Mouse (Mus musculus): ENCODE results near the gene Gtf3c6. TPM values are rescaled to one million over a fixed set of nuclear protein-coding genes. Genes with fewer than 3 reads are reported as not detected.
A peak's percentile ranks its signal among the peaks of the same experiment; 100 is the strongest.

The Gtf3c6 gene
- polyA plus RNA-seq, 1 experiment from 2014 or later, result 151 TPM

DNA sequence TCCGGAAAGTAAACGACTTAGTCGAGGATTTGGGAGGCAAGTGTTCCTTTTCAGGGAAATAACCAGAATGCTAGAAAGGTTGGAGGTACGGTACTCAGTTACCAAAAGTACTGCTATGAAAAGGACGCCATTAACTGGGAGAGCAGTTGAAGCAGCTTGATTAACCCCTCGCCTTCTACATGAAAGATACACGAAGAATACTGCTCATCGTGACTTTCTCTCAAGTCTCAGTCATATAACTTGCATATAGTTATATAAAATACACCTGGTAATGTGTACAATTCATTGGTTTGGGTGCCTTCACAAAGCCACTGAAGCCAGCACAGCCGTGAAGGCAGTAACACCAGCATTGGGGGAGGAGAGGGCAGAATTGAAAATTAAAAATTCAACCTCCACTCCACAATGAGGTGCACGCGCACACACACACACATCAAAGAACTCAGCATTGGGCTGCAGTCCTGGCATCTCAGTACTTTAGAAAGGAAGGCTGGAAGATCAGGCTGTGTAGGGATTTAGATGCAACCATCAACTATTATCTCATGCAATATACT is 10.7 kb downstream of the Gtf3c6 start:
- Histone ChIP-seq H3K4me2 (replicated peaks; ENCODE audit: low read depth, low read length) (peak overlapping the region; percentile 65), H3K4me1 (replicated peaks; ENCODE audit: control insufficient read depth, insufficient read depth, low read length) (no peaks in the 10 kb centered on the region), H3K27ac (ENCODE audit: low read depth, low read length) (peak overlapping the region; percentile 44), H3K27me3 (ENCODE audit: control insufficient read depth, insufficient read depth, low read length) (no peaks in the 10 kb centered on the region), H3K36me3 (ENCODE audit: control insufficient read depth, insufficient read depth, low read length) (peaks cover 8% of the 10 kb centered on the region; the same call in 1 of the 2 replicates), H3K4me3 (ENCODE audit: low read depth, low read length) (peak overlapping the region; percentile 77), H3K9me3 (ENCODE audit: control insufficient read depth, low read length) (no peaks in the 10 kb centered on the region), H3K9ac (ENCODE audit: low read depth, low read length) (no peak overlapping the region)
- ATAC-seq (ENCODE audit: low FRiP score), result peak; percentile 63
- 34% methylated on average over 11 of the region's 11 CpGs for WGBS
- no peak for DNase-seq (ENCODE audit: low spot score)

DNA sequence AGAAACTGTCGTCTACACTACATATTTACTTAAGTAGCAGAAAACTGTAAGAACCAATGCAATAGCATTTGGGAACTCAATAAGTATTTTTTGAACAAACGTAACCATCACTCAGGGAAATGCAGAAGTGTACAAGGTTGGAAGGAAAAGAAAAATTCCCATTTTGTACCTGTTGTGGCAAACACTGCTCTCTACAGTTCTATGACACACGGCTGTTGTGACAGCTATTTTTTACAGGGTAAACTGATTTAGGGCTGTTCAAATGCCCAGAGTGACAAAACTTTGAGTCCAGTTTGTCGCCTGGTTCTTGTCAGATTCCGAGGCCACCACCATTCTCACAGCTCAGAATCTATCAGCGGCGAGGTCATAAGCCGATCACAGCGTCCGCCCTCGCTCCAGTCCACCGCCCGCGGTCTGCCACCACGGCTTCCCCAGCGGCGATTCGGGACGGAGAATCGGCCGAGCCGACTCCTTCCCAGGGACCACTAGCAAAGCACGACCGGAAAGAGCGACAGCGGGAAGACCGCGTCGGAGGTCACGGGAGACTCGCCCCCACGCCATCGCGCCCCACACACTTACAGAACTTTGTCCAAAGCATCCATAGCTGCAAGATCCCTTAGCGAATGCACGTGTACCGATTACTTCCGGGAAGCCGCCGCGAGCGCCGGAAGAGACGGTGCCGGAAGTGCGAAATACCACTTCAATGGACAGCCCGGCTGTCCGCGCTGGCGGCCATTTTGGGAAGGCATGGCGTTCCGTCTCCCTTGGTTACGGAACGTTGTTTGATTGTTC is 11.3 kb downstream of the Gtf3c6 start, which contains the start of gene Rpf2:
Gene Rpf2, minus strand, starts transcription at position 663 of the 792 bp plus-strand sequence.
- Histone ChIP-seq H3K4me3 (ENCODE audit: low read depth, low read length) (peak within 1 kb of the TSS; percentile 77), H3K4me1 (replicated peaks; ENCODE audit: control insufficient read depth, insufficient read depth, low read length) (no peaks in the 10 kb centered on the region), H3K9me3 (ENCODE audit: control insufficient read depth, low read length) (no peaks in the 10 kb centered on the region), H3K9ac (ENCODE audit: low read depth, low read length) (peak within 1 kb of the TSS; percentile 76), H3K4me2 (replicated peaks; ENCODE audit: low read depth, low read length) (peak within 1 kb of the TSS; percentile 65), H3K27me3 (ENCODE audit: control insufficient read depth, insufficient read depth, low read length) (no peaks in the 10 kb centered on the region), H3K36me3 (ENCODE audit: control insufficient read depth, insufficient read depth, low read length) (peaks cover 8% of the 10 kb centered on the region; the same call in 1 of the 2 replicates), H3K27ac (ENCODE audit: low read depth, low read length) (peak within 1 kb of the TSS; percentile 44)
- peak; percentile 93 for ATAC-seq (ENCODE audit: low FRiP score)
- DNase-seq (ENCODE audit: low spot score), result peak; percentile 92
- WGBS, result 1% methylated on average over 54 of the region's 54 CpGs

DNA sequence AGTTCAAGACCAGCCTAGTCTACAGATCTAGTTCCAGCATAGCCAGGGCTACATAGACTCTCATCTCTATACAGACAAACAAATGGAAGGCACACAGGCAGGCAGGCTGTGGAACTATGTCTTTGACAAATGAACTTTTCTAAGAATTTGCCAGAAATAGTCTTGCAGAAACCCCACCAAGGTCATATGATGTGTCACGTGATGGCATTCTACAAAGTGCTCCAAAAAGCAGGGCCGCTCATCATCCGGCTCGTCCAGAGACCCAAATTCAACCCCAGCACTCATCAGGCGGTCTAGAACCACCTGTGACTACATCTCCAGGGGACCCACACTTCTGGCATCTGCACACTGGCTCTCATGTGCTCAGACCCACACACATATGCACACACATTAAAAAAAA is 20.1 kb downstream of the Gtf3c6 start:
- Histone ChIP-seq H3K4me1 (replicated peaks; ENCODE audit: control insufficient read depth, insufficient read depth, low read length) (no peaks in the 10 kb centered on the region), H3K9me3 (ENCODE audit: control insufficient read depth, low read length) (no peaks in the 10 kb centered on the region), H3K27me3 (ENCODE audit: control insufficient read depth, insufficient read depth, low read length) (no peaks in the 10 kb centered on the region), H3K9ac (ENCODE audit: low read depth, low read length) (no peak overlapping the region), H3K4me3 (ENCODE audit: low read depth, low read length) (no peak overlapping the region), H3K4me2 (replicated peaks; ENCODE audit: low read depth, low read length) (no peak overlapping the region), H3K36me3 (ENCODE audit: control insufficient read depth, insufficient read depth, low read length) (0 out of 2 replicates have a peak, but pooled peaks cover 6% of the 10 kb centered on the region), H3K27ac (ENCODE audit: low read depth, low read length) (no peak overlapping the region)
- 96% methylated on average over 5 of the region's 5 CpGs for WGBS
- DNase-seq (ENCODE audit: low spot score), result no peak
- no peak for ATAC-seq (ENCODE audit: low FRiP score)

DNA sequence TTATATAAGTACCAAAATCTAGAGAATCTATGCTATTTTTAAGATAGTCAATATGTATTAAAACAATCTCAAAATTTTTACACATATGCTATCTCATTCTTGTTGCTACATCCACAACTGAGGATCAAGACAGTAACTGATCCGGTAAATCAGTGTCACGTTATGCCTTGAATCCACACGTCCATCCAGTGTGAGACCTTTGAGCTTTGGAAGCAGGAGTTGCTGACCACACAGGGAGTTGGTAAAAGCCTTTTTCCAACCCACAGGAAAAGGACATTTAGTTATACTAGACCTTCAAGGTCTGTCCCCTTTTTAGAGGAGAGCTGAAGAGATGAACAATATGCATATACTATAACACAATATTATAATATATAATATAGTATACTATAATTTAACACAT is 24.7 kb downstream of the Gtf3c6 start:
- Histone ChIP-seq H3K9me3 (ENCODE audit: control insufficient read depth, low read length) (no peaks in the 10 kb centered on the region), H3K4me3 (ENCODE audit: low read depth, low read length) (no peak overlapping the region), H3K36me3 (ENCODE audit: control insufficient read depth, insufficient read depth, low read length) (no peaks in the 10 kb centered on the region), H3K4me2 (replicated peaks; ENCODE audit: low read depth, low read length) (no peak overlapping the region), H3K27ac (ENCODE audit: low read depth, low read length) (no peak overlapping the region), H3K9ac (ENCODE audit: low read depth, low read length) (no peak overlapping the region), H3K4me1 (replicated peaks; ENCODE audit: control insufficient read depth, insufficient read depth, low read length) (no peaks in the 10 kb centered on the region), H3K27me3 (ENCODE audit: control insufficient read depth, insufficient read depth, low read length) (no peaks in the 10 kb centered on the region)
- WGBS, result 88% methylated on average over 3 of the region's 3 CpGs
- ATAC-seq (ENCODE audit: low FRiP score) (no peak), DNase-seq (ENCODE audit: low spot score) (no peak)

DNA sequence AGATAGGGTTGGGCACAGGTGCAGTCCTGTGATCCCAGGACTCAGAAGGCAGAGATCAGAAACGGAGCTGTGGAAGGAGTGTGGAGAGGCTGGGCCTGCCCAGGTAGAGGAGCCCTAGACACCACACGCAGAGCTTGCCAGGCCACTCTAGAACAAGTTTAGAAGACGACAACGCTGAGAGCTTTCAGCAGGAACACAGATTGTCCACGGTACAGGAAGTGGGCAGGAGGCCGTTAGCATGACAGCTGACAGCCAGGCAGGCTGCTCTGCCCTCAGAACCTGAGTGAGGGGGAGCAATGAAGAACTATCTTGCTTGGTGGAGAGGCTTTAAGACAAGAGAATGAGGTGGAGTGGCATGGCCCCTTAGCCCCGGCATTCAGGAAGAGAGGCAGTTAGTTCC is 25.5 kb downstream of the Gtf3c6 start:
- Histone ChIP-seq H3K27ac (ENCODE audit: low read depth, low read length) (no peak overlapping the region), H3K9me3 (ENCODE audit: control insufficient read depth, low read length) (no peaks in the 10 kb centered on the region), H3K4me2 (replicated peaks; ENCODE audit: low read depth, low read length) (no peak overlapping the region), H3K9ac (ENCODE audit: low read depth, low read length) (no peak overlapping the region), H3K4me3 (ENCODE audit: low read depth, low read length) (no peak overlapping the region), H3K27me3 (ENCODE audit: control insufficient read depth, insufficient read depth, low read length) (no peaks in the 10 kb centered on the region), H3K4me1 (replicated peaks; ENCODE audit: control insufficient read depth, insufficient read depth, low read length) (no peaks in the 10 kb centered on the region), H3K36me3 (ENCODE audit: control insufficient read depth, insufficient read depth, low read length) (no peaks in the 10 kb centered on the region)
- WGBS, result 89% methylated on average over 7 of the region's 7 CpGs
- ATAC-seq (ENCODE audit: low FRiP score) (no peak), DNase-seq (ENCODE audit: low spot score) (no peak)

DNA sequence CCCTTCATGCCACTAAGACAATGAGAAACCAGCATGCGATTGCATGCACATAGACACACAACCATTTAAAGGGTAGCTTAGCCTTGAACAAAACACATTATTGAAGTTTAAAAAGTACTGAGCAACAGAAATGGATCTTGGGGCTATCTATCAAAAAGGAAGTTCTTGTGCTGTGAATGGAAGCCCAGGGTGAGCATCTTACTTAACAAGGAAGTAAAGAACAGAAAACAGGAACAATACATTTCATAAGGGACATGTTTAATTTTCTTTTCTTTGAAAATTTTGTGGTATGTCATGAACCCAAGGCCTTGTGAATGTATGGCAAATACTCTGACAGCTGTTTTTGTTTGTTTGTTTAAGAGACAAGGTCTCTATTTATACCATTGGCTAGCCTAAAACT is 28.2 kb downstream of the Gtf3c6 start:
- WGBS, result 97% methylated on average over 1 of the region's 1 CpGs
- no peak overlapping the region for H3K9ac ChIP-seq (ENCODE audit: low read depth, low read length)
- H3K4me1 ChIP-seq (replicated peaks; ENCODE audit: control insufficient read depth, insufficient read depth, low read length), result no peaks in the 10 kb centered on the region
- no peak for ATAC-seq (ENCODE audit: low FRiP score)
- no peak for DNase-seq (ENCODE audit: low spot score)
- no peak overlapping the region for H3K4me3 ChIP-seq (ENCODE audit: low read depth, low read length)
- no peaks in the 10 kb centered on the region for H3K9me3 ChIP-seq (ENCODE audit: control insufficient read depth, low read length)
- H3K4me2 ChIP-seq (replicated peaks; ENCODE audit: low read depth, low read length), result no peak overlapping the region
- 0 out of 2 replicates have a peak, but pooled peaks cover 3% of the 10 kb centered on the region for H3K36me3 ChIP-seq (ENCODE audit: control insufficient read depth, insufficient read depth, low read length)
- no peak overlapping the region for H3K27ac ChIP-seq (ENCODE audit: low read depth, low read length)
- H3K27me3 ChIP-seq (ENCODE audit: control insufficient read depth, insufficient read depth, low read length), result no peaks in the 10 kb centered on the region

DNA sequence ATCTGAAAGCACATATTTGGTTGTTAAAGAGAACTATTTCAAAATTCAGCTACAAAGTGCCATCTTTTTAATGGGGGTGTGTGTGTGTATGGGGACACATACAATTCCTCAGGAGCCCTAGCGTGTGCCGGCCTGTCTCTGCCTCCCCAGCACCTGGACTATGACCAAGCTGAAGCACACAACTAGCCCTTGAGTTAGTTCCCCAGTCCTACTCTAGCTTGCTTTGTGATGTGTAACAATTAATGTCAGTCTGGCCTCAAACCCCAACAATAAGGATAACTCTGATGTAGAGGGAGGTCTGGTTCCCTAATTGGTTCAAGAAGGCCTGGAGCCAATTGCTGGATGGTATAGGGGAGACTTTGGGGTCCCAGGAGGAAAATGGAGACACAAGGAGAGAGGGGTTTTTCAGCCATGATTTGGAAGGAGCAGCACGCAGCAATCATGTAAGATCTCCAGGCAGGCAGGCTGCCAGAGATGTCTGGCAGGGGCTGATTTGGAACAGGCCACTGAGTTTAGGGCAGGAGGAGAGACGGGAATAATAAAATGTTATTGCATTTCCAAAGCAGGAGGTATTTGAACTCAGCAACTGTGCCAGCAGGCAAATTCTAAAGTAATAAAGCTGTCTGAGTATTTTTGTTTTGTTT is 30.1 kb downstream of the Gtf3c6 start:
- H3K9me3 ChIP-seq (ENCODE audit: control insufficient read depth, low read length), result no peaks in the 10 kb centered on the region
- no peak overlapping the region for H3K9ac ChIP-seq (ENCODE audit: low read depth, low read length)
- WGBS, result 91% methylated on average over 4 of the region's 4 CpGs
- H3K4me2 ChIP-seq (replicated peaks; ENCODE audit: low read depth, low read length), result no peak overlapping the region
- no peak overlapping the region for H3K4me3 ChIP-seq (ENCODE audit: low read depth, low read length)
- DNase-seq (ENCODE audit: low spot score) (no peak), ATAC-seq (ENCODE audit: low FRiP score) (no peak)
- H3K36me3 ChIP-seq (ENCODE audit: control insufficient read depth, insufficient read depth, low read length), result peaks cover 4% of the 10 kb centered on the region; the same call in 1 of the 2 replicates
- no peaks in the 10 kb centered on the region for H3K27me3 ChIP-seq (ENCODE audit: control insufficient read depth, insufficient read depth, low read length)
- no peaks in the 10 kb centered on the region for H3K4me1 ChIP-seq (replicated peaks; ENCODE audit: control insufficient read depth, insufficient read depth, low read length)
- no peak overlapping the region for H3K27ac ChIP-seq (ENCODE audit: low read depth, low read length)

DNA sequence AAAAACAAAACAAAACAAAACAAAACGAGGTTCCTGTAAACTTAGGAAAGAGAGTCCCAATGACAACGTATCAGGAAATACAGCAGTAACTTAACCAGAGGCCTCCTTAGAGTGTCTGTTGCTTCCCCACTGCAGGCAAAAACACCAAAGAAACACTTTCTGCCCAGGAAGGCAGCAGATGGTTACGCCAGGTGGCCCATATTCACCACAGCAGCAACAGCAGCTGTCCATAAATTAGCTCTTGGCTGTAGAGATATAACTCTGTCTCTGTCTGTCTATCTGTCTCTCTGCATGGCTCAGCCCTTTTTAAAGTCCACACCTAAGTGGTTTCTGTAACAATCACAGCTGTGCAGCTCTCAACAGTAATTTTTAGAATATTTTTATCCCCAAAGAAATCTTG is 39.0 kb downstream of the Gtf3c6 start:
- Histone ChIP-seq H3K9me3 (ENCODE audit: control insufficient read depth, low read length) (no peaks in the 10 kb centered on the region), H3K4me2 (replicated peaks; ENCODE audit: low read depth, low read length) (no peak overlapping the region), H3K9ac (ENCODE audit: low read depth, low read length) (no peak overlapping the region), H3K4me3 (ENCODE audit: low read depth, low read length) (no peak overlapping the region), H3K36me3 (ENCODE audit: control insufficient read depth, insufficient read depth, low read length) (peaks cover 5% of the 10 kb centered on the region), H3K4me1 (replicated peaks; ENCODE audit: control insufficient read depth, insufficient read depth, low read length) (no peaks in the 10 kb centered on the region), H3K27me3 (ENCODE audit: control insufficient read depth, insufficient read depth, low read length) (no peaks in the 10 kb centered on the region), H3K27ac (ENCODE audit: low read depth, low read length) (no peak overlapping the region)
- ATAC-seq (ENCODE audit: low FRiP score) (no peak), DNase-seq (ENCODE audit: low spot score) (no peak)
- 79% methylated on average over 3 of the region's 3 CpGs for WGBS

All from hindbrain, embryonic 11.5 days (tissue).